Mouse (Mus musculus) urinary bladder, postnatal 10 days (tissue): Measurements from ENCODE around the gene Thumpd3.

Source experiments
- DNase-seq: peaks from one replicate; pipeline ENCODE4 v3.0.0; 2022; ENCODE audit warnings: low spot score

Gene Thumpd3

GRCm38 (mm10) chr6:113046041-113046975, at the start of gene Thumpd3:
Thumpd3 (plus strand) TSS chr6:113046225.
- DNase-seq, result peak; percentile 93

GRCm38 (mm10) chr6:112999199-112999598, 46.8 kb upstream of the Thumpd3 start:
- no peak for DNase-seq

GRCm38 (mm10) chr6:113000666-113001287, 45.2 kb upstream of the Thumpd3 start:
- DNase-seq, result peak; percentile 64

- DNase-seq, result no peak
These were observed 44.3 kb upstream of the Thumpd3 start for GRCm38 (mm10) chr6:113001719-113002118.

- DNase-seq, result no peak
These were observed 42.5 kb upstream of the Thumpd3 start for GRCm38 (mm10) chr6:113003313-113004111.

GRCm38 (mm10) chr6:113006833-113007232, 39.2 kb upstream of the Thumpd3 start:
- DNase-seq, result no peak

- DNase-seq, result no peak
These were observed 34.1 kb upstream of the Thumpd3 start for GRCm38 (mm10) chr6:113011886-113012285.

- no peak for DNase-seq
These were observed 33.5 kb upstream of the Thumpd3 start for GRCm38 (mm10) chr6:113012495-113012941.

GRCm38 (mm10) chr6:113013550-113013949, 32.5 kb upstream of the Thumpd3 start:
- DNase-seq, result no peak

GRCm38 (mm10) chr6:113017500-113018047, 28.5 kb upstream of the Thumpd3 start:
- no peak for DNase-seq

- DNase-seq, result no peak
These were observed 27.9 kb upstream of the Thumpd3 start for GRCm38 (mm10) chr6:113018139-113018538.

- no peak for DNase-seq
These were observed 21.2 kb upstream of the Thumpd3 start for GRCm38 (mm10) chr6:113024866-113025265.

- DNase-seq, result no peak
These were observed 20.3 kb upstream of the Thumpd3 start for GRCm38 (mm10) chr6:113025774-113026173.

- DNase-seq, result no peak
These were observed 18.6 kb upstream of the Thumpd3 start for GRCm38 (mm10) chr6:113027446-113027845.

- no peak for DNase-seq
These were observed 17.0 kb upstream of the Thumpd3 start for GRCm38 (mm10) chr6:113029006-113029405.

- DNase-seq, result no peak
These were observed 15.5 kb upstream of the Thumpd3 start for GRCm38 (mm10) chr6:113030553-113030952.

- no peak for DNase-seq
These were observed 14.9 kb upstream of the Thumpd3 start for GRCm38 (mm10) chr6:113030970-113031660.

GRCm38 (mm10) chr6:113032121-113032520, 13.9 kb upstream of the Thumpd3 start:
- no peak for DNase-seq

GRCm38 (mm10) chr6:113033185-113033584, 12.8 kb upstream of the Thumpd3 start:
- no peak for DNase-seq

GRCm38 (mm10) chr6:113034466-113034865, 11.6 kb upstream of the Thumpd3 start:
- no peak for DNase-seq

- no peak for DNase-seq
These were observed 9.4 kb upstream of the Thumpd3 start for GRCm38 (mm10) chr6:113036463-113037175.
